Mouse (Mus musculus): ENCODE measurements around the gene Gbx2.

DNA sequence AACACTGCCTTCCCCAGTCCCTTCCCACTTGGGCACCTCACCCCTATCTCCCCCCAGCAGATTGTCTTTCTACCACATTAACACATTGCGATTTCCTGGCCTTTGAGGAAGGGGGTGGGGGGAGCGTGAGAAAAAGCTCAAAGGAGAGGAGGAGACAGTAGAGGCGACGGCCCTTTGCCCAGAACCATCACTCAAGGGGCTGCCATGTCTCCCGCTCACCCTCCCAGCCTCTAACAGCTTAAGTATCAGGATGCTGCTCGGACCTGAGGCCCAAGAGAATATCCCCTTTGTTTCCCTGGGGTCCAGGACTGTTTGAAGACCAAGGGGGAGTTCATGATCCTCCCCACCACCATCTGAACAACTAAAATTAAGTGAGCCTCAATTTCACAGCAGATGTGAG, 1.8 kb downstream of the Gbx2 start:
- TF ChIP-seq CTCF (conservative IDR thresholded peaks at IDR 0.05; ENCODE audit: low read length) (no peak), NANOG (IDR thresholded peaks at IDR 0.05; ENCODE audit: borderline replicate concordance, low read length) (no peak)

Measured in E14TG2a.4 (cell line).